Mouse (Mus musculus): Measurements from ENCODE around the gene Prdx5.

DNA sequence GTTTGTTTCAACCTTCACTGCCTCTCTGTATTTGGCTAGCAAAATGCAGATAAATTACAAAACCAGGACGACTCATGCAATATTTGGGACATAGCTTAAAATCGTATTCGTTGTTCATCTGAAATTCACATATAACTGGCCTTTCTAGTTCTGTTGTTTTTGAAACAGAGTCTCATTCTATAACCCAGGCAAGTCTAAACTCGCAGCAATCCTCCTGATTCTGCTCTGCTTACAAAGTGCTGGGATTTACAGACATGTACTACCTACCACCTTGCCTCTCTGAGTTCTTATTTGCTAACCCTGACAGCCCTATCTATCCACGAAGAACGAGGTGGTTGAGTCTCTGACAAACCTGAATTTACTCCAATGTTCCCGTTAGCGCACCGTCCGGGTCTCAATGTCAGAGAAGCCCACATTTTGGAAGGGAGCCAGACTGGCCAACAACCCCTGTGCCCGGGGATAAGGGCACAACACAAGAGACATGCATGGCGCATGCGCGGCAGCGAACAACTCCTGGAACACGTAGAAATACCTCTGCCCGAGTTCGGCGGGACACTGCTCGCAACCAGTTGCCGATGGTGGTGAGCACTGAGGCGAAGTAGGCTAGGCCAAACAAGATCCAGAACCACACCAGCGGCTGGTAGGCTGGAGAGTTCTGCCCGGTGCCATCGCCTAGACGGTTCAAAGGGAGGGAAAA lies 16.8 kb upstream of the Prdx5 start:
- TF ChIP-seq MYOG (IDR thresholded peaks at IDR 0.05; ENCODE audit: control insufficient read depth in 1 of 3, insufficient read depth in 1 of 3, insufficient read length in 2 of 3, low read depth in 2 of 3) = no peak
- no peak for TF ChIP-seq POLR2A (IDR thresholded peaks at IDR 0.05; ENCODE audit: insufficient read length, low read depth)
- no peak for TF ChIP-seq REST (IDR thresholded peaks at IDR 0.05; ENCODE audit: insufficient read depth, insufficient read length)

Measured in myocyte (in vitro differentiated cells).